Mouse (Mus musculus): ENCODE measurements around the gene Mapkbp1.

GRCm38 (mm10) chr2:120062248-120062647, 89.7 kb downstream of the Mapkbp1 start:
- TF ChIP-seq CTCF (IDR thresholded peaks at IDR 0.05; ENCODE audit: borderline replicate concordance, control insufficient read depth, extremely low read depth, insufficient read depth, low read length, poor library complexity), result no peak
- no peak for TF ChIP-seq POLR2A (IDR thresholded peaks at IDR 0.05; ENCODE audit: control insufficient read depth, extremely low read depth, insufficient read depth, low read length, poor library complexity)

Data from thymus, adult 2 months (tissue).